Mouse (Mus musculus) heart, embryonic 15.5 days (tissue): ENCODE measurements around the gene Dgat2l6. TPM values are rescaled to one million over a fixed set of nuclear protein-coding genes. Genes with fewer than 3 reads are reported as not detected.

Experiments
- ATAC-seq: fragments of 200-750 bp; cut with Nextera tagmentation; replicated peaks from 2 replicates; pipeline ENCODE4 v1.8.0; 2017; ENCODE audit warnings: low read depth, moderate TSS enrichment; ENCODE audit not compliant: insufficient number of reproducible peaks, insufficient read depth, low FRiP score
- H3K27ac ChIP-seq: fragments of 300-500 bp; sonication (generic); 2 replicates; pipeline ENCODE4 v1.5.1; 2015; ENCODE audit warnings: mild to moderate bottlenecking, inconsistent platforms
- H3K27me3 ChIP-seq: fragments of 300-500 bp; sonication (generic); 2 replicates; pipeline ENCODE4 v1.6.1; 2015; ENCODE audit warnings: inconsistent platforms
- H3K36me3 ChIP-seq: fragments of 300-500 bp; sonication (generic); 2 replicates; pipeline ENCODE4 v1.6.1; 2015; ENCODE audit warnings: mild to moderate bottlenecking, inconsistent platforms
- H3K4me1 ChIP-seq: fragments of 300-500 bp; sonication (generic); replicated peaks from 2 replicates; pipeline ENCODE4 v1.6.1; 2015; ENCODE audit warnings: inconsistent platforms
- H3K4me2 ChIP-seq: fragments of 300-500 bp; sonication (generic); 2 replicates; pipeline ENCODE4 v1.6.1; 2015; ENCODE audit warnings: inconsistent platforms, mild to moderate bottlenecking, moderate library complexity
- H3K4me3 ChIP-seq: fragments of 300-500 bp; sonication (generic); 2 replicates; pipeline ENCODE4 v1.5.1; 2015; ENCODE audit warnings: mild to moderate bottlenecking, inconsistent platforms
- H3K9ac ChIP-seq: fragments of 300-500 bp; sonication (generic); 2 replicates; pipeline ENCODE4 v1.6.1; 2015; ENCODE audit warnings: mild to moderate bottlenecking, inconsistent platforms
- H3K9me3 ChIP-seq: fragments of 300-500 bp; sonication (generic); replicated peaks from 2 replicates; pipeline ENCODE4 v1.6.1; 2016; ENCODE audit warnings: inconsistent platforms
- WGBS: fragments of 180-500 bp; shearing (Covaris S2); methylation state at CpG from one replicate; pipeline ENCODE4 v1.1.7; 2015; ENCODE audit warnings: mixed read lengths; 5-methylcytosine and 5-hydroxymethylcytosine counted together
- polyA plus RNA-seq: library from polyadenylated mRNA; unstranded; fragments of >200 nt; fragmentation: Nextera tagmentation; extraction: Ambion mirVana; gene quantifications from 2 replicates; pipeline ENCODE4 v1.2.1, GENCODE M21; 2015

Gene Dgat2l6
- polyA plus RNA-seq, 1 experiment from 2014 or later, result not detected

GRCm38 (mm10) chrX:100556026-100556425, 31.4 kb downstream of the Dgat2l6 start:
- ATAC-seq, result no peak
- H3K36me3 ChIP-seq, result no peaks in the 10 kb centered on the region
- whole genome bisulfite sequencing, result 66% methylated on average over 3 of the region's 3 CpGs

GRCm38 (mm10) chrX:100565696-100566095, 41.1 kb downstream of the Dgat2l6 start:
- no peak overlapping the region for H3K27ac ChIP-seq
- no peak overlapping the region for H3K4me3 ChIP-seq
- H3K36me3 ChIP-seq, result no peaks in the 10 kb centered on the region
- H3K4me1 ChIP-seq, result no peaks in the 10 kb centered on the region
- H3K9ac ChIP-seq, result no peak overlapping the region
- no peaks in the 10 kb centered on the region for H3K9me3 ChIP-seq
- no peaks in the 10 kb centered on the region for H3K27me3 ChIP-seq
- no peak overlapping the region for H3K4me2 ChIP-seq
- ATAC-seq, result no peak
- 89% methylated on average over 3 of the region's 3 CpGs for WGBS

More at GRCm38 (mm10) chrX:100556026-100556425, 31.4 kb downstream of the Dgat2l6 start:
- Histone ChIP-seq H3K9ac (no peak overlapping the region), H3K4me3 (no peak overlapping the region), H3K27me3 (no peaks in the 10 kb centered on the region), H3K27ac (no peak overlapping the region), H3K4me2 (no peak overlapping the region), H3K9me3 (no peaks in the 10 kb centered on the region), H3K4me1 (no peaks in the 10 kb centered on the region)

DNA sequence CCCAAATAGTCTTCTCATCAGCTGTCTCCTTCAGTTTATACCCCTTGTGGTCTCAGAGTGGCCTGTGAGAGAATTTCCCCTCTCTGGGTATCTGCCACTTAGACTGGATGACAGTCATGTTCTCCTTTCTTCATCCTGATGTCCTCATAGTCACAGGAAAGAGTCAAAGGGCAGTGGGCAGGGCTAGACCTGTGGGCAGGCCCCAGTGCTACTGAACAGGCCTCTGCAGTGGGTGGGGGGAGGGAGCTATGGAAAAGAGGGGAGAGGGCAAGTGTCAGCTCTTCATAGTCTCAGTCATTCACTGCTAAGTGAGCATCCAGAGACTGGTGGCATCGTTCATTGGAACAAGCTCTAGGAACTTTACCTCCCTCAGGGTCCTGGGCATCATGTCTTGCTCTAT, 47.3 kb downstream of the Dgat2l6 start, which contains the start of gene Awat1:
TSS of gene Awat1 (plus strand) at position 301 of the 400 bp plus-strand sequence.
- no peak for ATAC-seq
- Histone ChIP-seq H3K4me1 (no peaks in the 10 kb centered on the region), H3K9me3 (no peaks in the 10 kb centered on the region), H3K27ac (no peak within 1 kb of the TSS), H3K27me3 (no peaks in the 10 kb centered on the region), H3K4me2 (no peak within 1 kb of the TSS), H3K9ac (no peak within 1 kb of the TSS), H3K36me3 (no peaks in the 10 kb centered on the region), H3K4me3 (no peak within 1 kb of the TSS)
- WGBS, result 72% methylated on average over 1 of the region's 1 CpGs

DNA sequence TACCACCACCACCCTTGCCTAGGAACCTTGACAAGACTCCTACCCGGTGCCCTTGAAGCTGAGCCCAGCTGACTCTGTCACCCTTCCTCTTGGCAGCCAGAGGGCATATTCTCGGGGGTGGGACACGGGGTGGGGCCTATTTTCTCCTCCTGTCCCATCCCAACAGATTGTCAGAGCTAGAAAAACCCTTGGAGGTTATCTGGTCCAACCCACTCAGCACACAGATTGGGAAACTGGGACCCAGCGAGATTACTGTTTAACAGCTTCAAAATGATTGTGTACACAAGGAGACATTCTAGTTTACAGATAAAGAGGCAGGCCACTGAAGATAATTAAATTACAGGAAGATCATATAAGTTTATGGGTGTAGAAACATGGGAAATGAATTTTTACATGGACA, 70.2 kb downstream of the Dgat2l6 start, which contains the start of gene P2ry4:
TSS of gene P2ry4 (minus strand) at position 79 of the 400 bp plus-strand sequence.
- Histone ChIP-seq H3K36me3 (no peaks in the 10 kb centered on the region), H3K4me1 (no peaks in the 10 kb centered on the region), H3K27ac (no peak within 1 kb of the TSS), H3K4me2 (no peak within 1 kb of the TSS), H3K4me3 (no peak within 1 kb of the TSS), H3K27me3 (no peaks in the 10 kb centered on the region), H3K9ac (no peak within 1 kb of the TSS), H3K9me3 (no peaks in the 10 kb centered on the region)
- 49% methylated on average over 4 of the region's 4 CpGs for WGBS
- no peak for ATAC-seq

Other genes with a start within 250 kb of the Dgat2l6 start
- not detected in 2 replicates for gene Otud6a, start 95.8 kb upstream of the Dgat2l6 start, polyA plus RNA-seq
- gene Awat2, start 82.1 kb upstream of the Dgat2l6 start, polyA plus RNA-seq, result 0.10 and 0.25 TPM in 2 replicates
- 25.0 and 25.1 TPM in 2 replicates for gene Igbp1, start 30.5 kb upstream of the Dgat2l6 start, polyA plus RNA-seq
- gene Awat1, start 47.4 kb downstream of the Dgat2l6 start, polyA plus RNA-seq, result not detected in 2 replicates
- 0.03 TPM in 1 of 2 replicates, not detected in the other for gene P2ry4, start 70.0 kb downstream of the Dgat2l6 start, polyA plus RNA-seq
- 1.0 and 1.4 TPM in 2 replicates for gene Arr3, start 80.7 kb downstream of the Dgat2l6 start, polyA plus RNA-seq
- 18.9 and 21.5 TPM in 2 replicates for gene Kif4, start 100.9 kb downstream of the Dgat2l6 start, polyA plus RNA-seq
- 83.5 TPM in 2 replicates for gene Pdzd11, start 101.7 kb downstream of the Dgat2l6 start, polyA plus RNA-seq
- gene Gdpd2, start 205.0 kb downstream of the Dgat2l6 start, polyA plus RNA-seq, result 1.0 and 1.4 TPM in 2 replicates
- gene Dlg3, start 242.9 kb downstream of the Dgat2l6 start, polyA plus RNA-seq, result 1.0 and 1.3 TPM in 2 replicates